8 mouse cellular contexts compared by ENCODE assay signal in the genomic region with DNA sequence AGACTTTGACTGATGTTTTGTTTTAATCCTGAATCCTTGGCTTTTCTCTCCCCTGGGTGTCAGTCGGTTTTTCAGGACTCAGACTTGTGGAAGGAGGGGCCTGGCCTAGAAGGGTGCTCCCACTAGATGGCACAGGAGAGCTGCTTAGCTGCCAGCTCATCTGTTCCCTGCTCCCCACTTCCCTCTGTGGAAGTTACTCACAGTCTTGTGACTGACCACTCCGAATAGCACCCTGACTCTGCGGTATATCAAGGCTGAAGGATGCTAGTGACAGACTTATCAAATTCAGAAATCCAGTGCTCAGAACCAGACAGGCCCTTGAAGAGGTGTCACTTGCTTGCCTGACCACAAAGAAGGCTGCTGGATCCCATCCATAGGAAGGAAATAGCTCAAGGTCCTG. TPM values are rescaled to one million over a fixed set of nuclear protein-coding genes. Genes with fewer than 3 reads are reported as not detected.
A peak's percentile ranks its signal among the peaks of the same experiment; 100 is the strongest.
DNase-seq lines count a peak whose midpoint lies in the region; ATAC-seq lines count a peak whose summit lies in the region.

No protein-coding gene starts in this region.

- peak; percentile 30 for DNase-seq in ES-CJ7 (ENCODE audit: low read depth, low spot score)
- peak; percentile 82 for DNase-seq in cerebellum, adult 11-12 months
- peak; percentile 69 for DNase-seq in hindbrain, embryonic 11.5 days (ENCODE audit: low spot score)
- DNase-seq in layer of hippocampus, adult 9-10 months (ENCODE audit: low spot score), result peak; percentile 69
- DNase-seq in lung, postnatal 10 days, result peak; percentile 91
- DNase-seq in ovary, postnatal 36 days (ENCODE audit: low spot score), result peak; percentile 65
- DNase-seq in thymus, postnatal 25 days, result peak; percentile 73

- no peaks in the 10 kb centered on the region for H3K27me3 ChIP-seq in hindbrain, embryonic 11.5 days (ENCODE audit: control insufficient read depth, insufficient read depth, low read length)

- peak; percentile 66 for ATAC-seq in frontal cortex, adult (ENCODE audit: low TSS enrichment)
- ATAC-seq in hindbrain, embryonic 11.5 days (ENCODE audit: low FRiP score), result 0 out of 2 replicates have a peak, but pooled peaks have one; percentile 57

- no peak overlapping the region for H3K9ac ChIP-seq in hindbrain, embryonic 11.5 days (ENCODE audit: low read depth, low read length)

- no peaks in the 10 kb centered on the region for H3K4me1 ChIP-seq in hindbrain, embryonic 11.5 days (replicated peaks; ENCODE audit: control insufficient read depth, insufficient read depth, low read length)

- H3K4me2 ChIP-seq in hindbrain, embryonic 11.5 days (replicated peaks; ENCODE audit: low read depth, low read length), result no peak overlapping the region

- H3K36me3 ChIP-seq in hindbrain, embryonic 11.5 days (ENCODE audit: control insufficient read depth, insufficient read depth, low read length), result no peaks in the 10 kb centered on the region

- no peaks in the 10 kb centered on the region for H3K9me3 ChIP-seq in hindbrain, embryonic 11.5 days (ENCODE audit: control insufficient read depth, low read length)

- H3K27ac ChIP-seq in hindbrain, embryonic 11.5 days (ENCODE audit: low read depth, low read length), result no peak overlapping the region

- 35% methylated on average over 3 of the region's 3 CpGs for WGBS in hindbrain, embryonic 11.5 days

- no peak overlapping the region for H3K4me3 ChIP-seq in hindbrain, embryonic 11.5 days (ENCODE audit: low read depth, low read length)

RNA-seq across cellular contexts. Expression of a gene that starts 30.5 kb away (rescaled TPM):
- 0.22 and 0.39 TPM in 2 replicates for polyA plus RNA-seq in hindbrain, embryonic 11.5 days (2014; fragmentation: Nextera tagmentation; extraction: Ambion mirVana)

RNA-seq across cellular contexts. Expression of a gene that starts 43.7 kb away (rescaled TPM):
- not detected in 2 replicates for polyA plus RNA-seq in hindbrain, embryonic 11.5 days (2014; fragmentation: Nextera tagmentation; extraction: Ambion mirVana)

RNA-seq across cellular contexts. Expression of a gene that starts 47.8 kb away (rescaled TPM):
- 22.5 and 26.8 TPM in 2 replicates for polyA plus RNA-seq in hindbrain, embryonic 11.5 days (2014; fragmentation: Nextera tagmentation; extraction: Ambion mirVana)

RNA-seq across cellular contexts. Expression of a gene that starts 47.9 kb away (rescaled TPM):
- polyA plus RNA-seq in hindbrain, embryonic 11.5 days (2014; fragmentation: Nextera tagmentation; extraction: Ambion mirVana), result 22.2 and 24.5 TPM in 2 replicates

Comparison
In these comparisons a context has a peak if more than half of its experiments do, and no peak if none do; other contexts are left out.
1. DNase-seq: peak in every context shown above with its lines; median percentile 91 in lung, postnatal 10 days; 82 in cerebellum, adult 11-12 months; 73 in thymus, postnatal 25 days; 69 in hindbrain, embryonic 11.5 days; 69 in layer of hippocampus, adult 9-10 months; 65 in ovary, postnatal 36 days; 30 in ES-CJ7.